11 mouse cellular contexts compared by ENCODE assay signal in the genomic region with DNA sequence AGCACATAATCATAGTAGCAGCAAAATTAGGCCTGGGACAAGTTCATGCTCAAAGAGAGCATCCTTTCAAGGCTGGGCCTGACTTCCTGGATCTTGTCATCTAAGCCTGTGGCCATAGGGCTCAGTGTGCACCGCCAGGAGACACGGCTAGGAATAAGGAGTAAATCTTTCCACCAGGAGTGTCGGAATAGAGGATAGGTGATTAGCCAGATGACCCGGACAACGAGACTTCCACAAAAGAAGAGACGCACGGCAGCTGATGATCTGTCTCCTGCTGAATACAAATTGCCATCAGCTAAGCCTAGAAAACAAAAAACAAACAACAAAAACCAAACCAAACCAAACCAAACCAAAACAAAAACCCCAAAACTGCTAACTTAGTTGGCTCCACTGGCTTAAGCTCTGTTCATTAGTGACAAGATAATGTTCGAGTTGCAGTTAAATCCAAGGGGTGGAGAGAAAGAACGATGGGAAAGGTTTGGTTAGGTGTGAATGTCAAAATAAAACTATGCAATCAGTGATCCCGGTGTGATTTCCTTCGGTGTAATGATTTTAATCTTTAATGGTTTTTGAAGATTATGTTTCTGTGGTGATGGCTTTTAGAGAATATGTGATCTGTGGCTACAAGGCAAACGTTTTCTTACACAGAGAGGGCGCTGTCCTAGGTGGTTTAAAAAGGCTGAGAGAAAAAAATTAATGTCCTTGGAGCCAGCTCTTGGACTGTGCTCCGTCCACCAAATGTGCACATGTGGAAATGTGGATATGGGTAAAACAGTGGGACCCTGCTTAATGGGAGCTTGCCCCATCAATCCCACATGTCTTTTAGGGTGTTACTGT. TPM values are rescaled to one million over a fixed set of nuclear protein-coding genes. Genes with fewer than 3 reads are reported as not detected.
DNase-seq lines count a peak whose midpoint lies in the region; ATAC-seq and TF ChIP-seq lines count a peak whose summit lies in the region.
"Had no signal": no experiment of that assay in that cellular context is flagged by ENCODE, and none has a peak within 500 bp of the region (broad histone marks: within the 10 kb centered on the region; RNA-seq: fewer than 3 reads in every experiment).

No protein-coding gene starts in this region.

- H3K9ac ChIP-seq in midbrain, embryonic 13.5 days (replicated peaks), result no peak overlapping the region
- no peak overlapping the region for H3K9ac ChIP-seq in hindbrain, embryonic 12.5 days
- H3K9ac ChIP-seq: neural tube, embryonic 15.5 days had no signal

- H3K4me3 ChIP-seq in cerebellum, adult 2 months (replicated peaks; ENCODE audit: insufficient read depth, low read depth, low read length), result no peak overlapping the region
- no peak overlapping the region for H3K4me3 ChIP-seq in midbrain, embryonic 13.5 days (replicated peaks)
- no peak overlapping the region for H3K4me3 ChIP-seq in hindbrain, embryonic 12.5 days
- H3K4me3 ChIP-seq: heart, adult 2 months; megakaryocyte, embryonic 14.5 days; neural tube, embryonic 15.5 days had no signal

- H3K4me1 ChIP-seq in cerebellum, adult 2 months (ENCODE audit: control insufficient read depth, insufficient read depth, low read length), result no peaks in the 10 kb centered on the region
- H3K4me1 ChIP-seq in midbrain, embryonic 13.5 days (replicated peaks), result no peaks in the 10 kb centered on the region
- H3K4me1 ChIP-seq in hindbrain, embryonic 12.5 days, result no peaks in the 10 kb centered on the region
- H3K4me1 ChIP-seq: neural tube, embryonic 15.5 days had no signal

- H3K27me3 ChIP-seq in cerebellum, adult 2 months (ENCODE audit: control insufficient read depth, insufficient read depth, low read length), result no peaks in the 10 kb centered on the region
- H3K27me3 ChIP-seq in midbrain, embryonic 13.5 days, result peaks cover 8% of the 10 kb centered on the region; the same call in 1 of the 2 replicates
- 0 out of 2 replicates have a peak, but pooled peaks cover 6% of the 10 kb centered on the region for H3K27me3 ChIP-seq in hindbrain, embryonic 12.5 days
- H3K27me3 ChIP-seq: neural tube, embryonic 15.5 days had no signal

- peak; percentile 6 for DNase-seq in gastrocnemius, postnatal 10 days
- DNase-seq in gastrocnemius, adult 18-20 months (ENCODE audit: low spot score), result no peak
- peak; percentile 66 for DNase-seq in retina, embryonic 14.5 days (ENCODE audit: low spot score)
- no peak for DNase-seq in retina, postnatal 1 day
- peak; percentile 12 to 20 for DNase-seq in cerebellum, adult 2 months
- peak; percentile 6 for DNase-seq in right cerebral cortex, postnatal 14 days

- no peak overlapping the region for H3K27ac ChIP-seq in cerebellum, adult 2 months (ENCODE audit: insufficient read depth, low read length)
- H3K27ac ChIP-seq in midbrain, embryonic 13.5 days, result no peak overlapping the region
- no peak overlapping the region for H3K27ac ChIP-seq in hindbrain, embryonic 12.5 days
- H3K27ac ChIP-seq: heart, adult 2 months; neural tube, embryonic 15.5 days had no signal

- no peaks in the 10 kb centered on the region for H3K36me3 ChIP-seq in midbrain, embryonic 13.5 days
- no peaks in the 10 kb centered on the region for H3K36me3 ChIP-seq in hindbrain, embryonic 12.5 days
- H3K36me3 ChIP-seq: neural tube, embryonic 15.5 days had no signal

- H3K4me2 ChIP-seq in midbrain, embryonic 13.5 days (replicated peaks), result no peak overlapping the region
- no peak overlapping the region for H3K4me2 ChIP-seq in hindbrain, embryonic 12.5 days (replicated peaks)
- H3K4me2 ChIP-seq: neural tube, embryonic 15.5 days had no signal

- 73% methylated on average over 14 of the region's 14 CpGs for WGBS in cerebellum, adult 2 months
- 69% methylated on average over 14 of the region's 14 CpGs for WGBS in midbrain, embryonic 13.5 days
- WGBS in hindbrain, embryonic 12.5 days, result 76% methylated on average over 14 of the region's 14 CpGs

- no peaks in the 10 kb centered on the region for H3K9me3 ChIP-seq in midbrain, embryonic 13.5 days
- no peaks in the 10 kb centered on the region for H3K9me3 ChIP-seq in hindbrain, embryonic 12.5 days (replicated peaks)
- H3K9me3 ChIP-seq: megakaryocyte, embryonic 14.5 days; neural tube, embryonic 15.5 days had no signal

- ATAC-seq in midbrain, embryonic 13.5 days, result no peak
- ATAC-seq in hindbrain, embryonic 12.5 days (ENCODE audit: low FRiP score), result no peak

- no peak for TF ChIP-seq POLR2A in cerebellum, adult 2 months (IDR thresholded peaks at IDR 0.05; ENCODE audit: borderline replicate concordance, insufficient read depth, low read length)

- no peak for TF ChIP-seq CTCF in cerebellum, adult 2 months (IDR thresholded peaks at IDR 0.05; ENCODE audit: borderline replicate concordance, insufficient read depth, low read depth, low read length)

RNA-seq across cellular contexts. Expression of a gene that starts 51.8 kb away (rescaled TPM):
- total RNA-seq in gastrocnemius, postnatal 10 days (2021), result 10 to 100 TPM; 19.6 to 26.5 TPM
- total RNA-seq in gastrocnemius, adult 18-20 months (2021), result 1 to 10 TPM; 5.7 to 6.4 TPM
- 24.3 and 24.4 TPM in 2 replicates for polyA plus RNA-seq in cerebellum, adult 2 months (2012; rRNA removed)
- 150 and 153 TPM in 2 replicates for polyA plus RNA-seq in midbrain, embryonic 13.5 days (2015; fragmentation: Nextera tagmentation; extraction: Ambion mirVana)
- 154 and 159 TPM in 2 replicates for polyA plus RNA-seq in hindbrain, embryonic 12.5 days (2016; fragmentation: Nextera tagmentation; extraction: Ambion mirVana)

Comparison
In these comparisons a context has a peak if more than half of its experiments do, and no peak if none do; other contexts are left out.
1. DNase-seq: peak in gastrocnemius, postnatal 10 days (single experiment), retina, embryonic 14.5 days (single experiment), cerebellum, adult 2 months (2 of 2) and right cerebral cortex, postnatal 14 days (single experiment); none in gastrocnemius, adult 18-20 months (single experiment) and retina, postnatal 1 day (single experiment).